22 mouse cellular contexts compared by ENCODE assay signal in genomic region chr4:131397161-131397560, GRCm38 (mm10).
"Had no signal": no experiment of that assay in that cellular context is flagged by ENCODE, and none has a peak within 500 bp of the region (broad histone marks: within the 10 kb centered on the region; RNA-seq: fewer than 3 reads in every experiment).

No protein-coding gene starts in this region.

- H3K4me3 ChIP-seq: limb, embryonic 10.5 days; limb, embryonic 13.5 days; liver, embryonic 12.5 days; liver, embryonic 15.5 days; lung, embryonic 15.5 days; megakaryocyte, embryonic 14.5 days; midbrain, embryonic 10.5 days; midbrain, embryonic 13.5 days; myocyte; stomach, embryonic 15.5 days had no signal

- DNase-seq: kidney, adult 9 months; kidney, postnatal 14 days; kidney, postnatal 4 days; liver; lung, adult 18-20 months; lung, postnatal 10 days; lung, postnatal 36 days; retina, postnatal 1 day; right cerebral cortex, postnatal 25 days; spleen, adult 18-20 months; thymus, postnatal 25 days had no signal

- H3K4me1 ChIP-seq: liver, embryonic 12.5 days; liver, embryonic 15.5 days; lung, embryonic 15.5 days; megakaryocyte, embryonic 14.5 days; stomach, embryonic 15.5 days had no signal

- H3K27ac ChIP-seq: limb, embryonic 10.5 days; limb, embryonic 13.5 days; liver, embryonic 12.5 days; liver, embryonic 15.5 days; lung, embryonic 15.5 days; midbrain, embryonic 10.5 days; midbrain, embryonic 13.5 days; stomach, embryonic 15.5 days had no signal

- H3K27me3 ChIP-seq: liver, embryonic 12.5 days; liver, embryonic 15.5 days; lung, embryonic 15.5 days; midbrain, embryonic 13.5 days; stomach, embryonic 15.5 days had no signal

- ATAC-seq: liver, embryonic 12.5 days; midbrain, embryonic 13.5 days; midbrain, embryonic 16.5 days had no signal
